Mouse (Mus musculus) forebrain, embryonic 13.5 days (tissue): ENCODE results near the gene Lpp. TPM values are rescaled to one million over a fixed set of nuclear protein-coding genes. Genes with fewer than 3 reads are reported as not detected.

Experiments
- ATAC-seq: fragments of 200-750 bp; cut with Nextera tagmentation; 2 replicates; pipeline ENCODE4 v1.8.0; 2017
- H3K27ac ChIP-seq: fragments of 300-500 bp; sonication (generic); 2 replicates; pipeline ENCODE4 v1.5.1; 2015; ENCODE audit warnings: inconsistent platforms, mild to moderate bottlenecking, moderate library complexity
- H3K27me3 ChIP-seq: fragments of 300-500 bp; sonication (generic); 2 replicates; pipeline ENCODE4 v1.6.1; 2015; ENCODE audit warnings: mild to moderate bottlenecking, inconsistent platforms
- H3K36me3 ChIP-seq: fragments of 300-500 bp; sonication (generic); 2 replicates; pipeline ENCODE4 v1.6.1; 2015; ENCODE audit warnings: mild to moderate bottlenecking, inconsistent platforms; ENCODE audit not compliant: poor library complexity, severe bottlenecking
- H3K4me1 ChIP-seq: fragments of 300-500 bp; sonication (generic); 2 replicates; pipeline ENCODE4 v1.6.1; 2015; ENCODE audit warnings: inconsistent platforms
- H3K4me2 ChIP-seq: fragments of 300-500 bp; sonication (generic); 2 replicates; pipeline ENCODE4 v1.6.1; 2015; ENCODE audit warnings: inconsistent platforms, mild to moderate bottlenecking, moderate library complexity
- H3K4me3 ChIP-seq: fragments of 300-500 bp; sonication (generic); 2 replicates; pipeline ENCODE4 v1.5.1; 2015; ENCODE audit warnings: mild to moderate bottlenecking, inconsistent platforms
- H3K9ac ChIP-seq: fragments of 300-500 bp; sonication (generic); 2 replicates; pipeline ENCODE4 v1.6.1; 2015; ENCODE audit warnings: mild to moderate bottlenecking, inconsistent platforms
- H3K9me3 ChIP-seq: fragments of 300-500 bp; sonication (generic); replicated peaks from 2 replicates; pipeline ENCODE4 v1.6.1; 2016; ENCODE audit warnings: inconsistent platforms
- WGBS: fragments of 180-500 bp; shearing (Covaris S2); methylation state at CpG from one replicate; pipeline ENCODE4 v1.1.7; 2015; 5-methylcytosine and 5-hydroxymethylcytosine counted together
- polyA plus RNA-seq: library from polyadenylated mRNA; unstranded; fragments of >200 nt; fragmentation: Nextera tagmentation; extraction: Ambion mirVana; gene quantifications from 2 replicates; pipeline ENCODE4 v1.2.1, GENCODE M21; 2015

Gene Lpp
- polyA plus RNA-seq, 1 experiment from 2014 or later, result 9.4 TPM

DNA sequence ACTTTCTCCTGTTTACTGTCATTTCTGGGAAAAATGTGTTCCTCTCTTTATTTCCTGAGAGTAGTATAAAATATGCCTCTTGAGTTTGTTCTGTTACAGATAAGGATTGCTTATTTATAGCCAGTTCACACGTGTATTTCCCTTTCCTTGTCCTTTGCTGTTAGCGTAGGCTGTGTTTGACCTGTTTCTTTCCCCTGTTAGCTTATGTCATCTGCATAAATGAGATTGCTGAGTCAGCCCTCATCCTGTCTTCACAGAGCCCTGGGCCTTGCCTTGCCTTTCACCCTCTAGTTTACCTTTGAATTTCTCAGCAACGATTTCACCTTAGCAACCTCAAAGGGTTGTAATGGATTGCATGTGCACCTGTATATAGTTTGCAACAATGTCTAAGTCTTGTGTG lies 32.5 kb downstream of the Lpp start:
- Histone ChIP-seq H3K4me2 (no peak overlapping the region), H3K27ac (no peak overlapping the region), H3K27me3 (no peaks in the 10 kb centered on the region), H3K9me3 (no peaks in the 10 kb centered on the region), H3K36me3 (no peaks in the 10 kb centered on the region), H3K4me1 (peaks cover 29% of the 10 kb centered on the region), H3K9ac (no peak overlapping the region), H3K4me3 (no peak overlapping the region)
- ATAC-seq, result no peak
- 78% methylated on average over 3 of the region's 3 CpGs for WGBS

DNA sequence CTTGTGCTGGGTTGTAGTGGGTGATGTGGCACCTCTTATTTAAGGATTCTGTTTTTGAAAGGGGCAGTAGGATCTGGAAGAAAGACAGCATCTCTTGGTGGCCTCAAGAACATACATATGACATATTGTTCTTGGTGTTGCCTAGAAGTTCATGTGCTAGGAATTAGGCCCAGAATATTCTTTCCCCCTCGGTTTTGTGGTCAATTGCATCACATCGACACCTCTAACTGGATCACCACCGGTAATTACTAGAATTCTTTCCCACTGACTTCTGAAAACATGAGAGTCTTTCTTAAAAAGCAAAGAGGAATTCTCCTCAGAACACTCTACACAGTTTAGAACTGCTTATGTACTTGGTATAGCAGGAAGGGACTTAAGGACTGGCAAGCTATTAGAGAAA lies 34.3 kb downstream of the Lpp start:
- Histone ChIP-seq H3K4me3 (no peak overlapping the region), H3K4me1 (peaks cover 17% of the 10 kb centered on the region), H3K4me2 (no peak overlapping the region), H3K9me3 (no peaks in the 10 kb centered on the region), H3K36me3 (no peaks in the 10 kb centered on the region), H3K27ac (no peak overlapping the region), H3K27me3 (no peaks in the 10 kb centered on the region), H3K9ac (no peak overlapping the region)
- 95% methylated on average over 3 of the region's 3 CpGs for WGBS
- ATAC-seq, result no peak

DNA sequence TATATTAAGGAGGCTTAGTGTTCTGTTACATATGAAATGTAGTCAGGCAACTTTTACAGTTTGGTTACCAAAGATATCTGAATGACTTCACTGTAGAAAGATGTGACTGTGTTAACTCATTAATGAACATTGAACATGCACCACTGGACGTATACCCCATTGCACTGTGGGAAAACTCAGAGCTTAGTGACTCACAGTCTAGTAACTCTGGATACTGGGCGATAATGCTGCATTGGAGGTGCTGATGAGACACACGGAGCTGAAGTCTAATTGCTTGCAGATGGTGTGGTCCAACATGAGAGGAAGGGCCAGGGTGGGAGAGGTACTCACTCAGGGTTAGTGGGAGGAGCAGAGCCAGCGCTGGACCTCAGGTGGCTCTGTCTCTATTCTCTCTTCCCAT lies 34.7 kb downstream of the Lpp start:
- WGBS, result 81% methylated on average over 4 of the region's 4 CpGs
- no peak overlapping the region for H3K4me2 ChIP-seq
- no peaks in the 10 kb centered on the region for H3K36me3 ChIP-seq
- ATAC-seq, result no peak
- no peak overlapping the region for H3K27ac ChIP-seq
- H3K9ac ChIP-seq, result no peak overlapping the region
- H3K27me3 ChIP-seq, result no peaks in the 10 kb centered on the region
- no peaks in the 10 kb centered on the region for H3K9me3 ChIP-seq
- H3K4me1 ChIP-seq, result peaks cover 13% of the 10 kb centered on the region
- H3K4me3 ChIP-seq, result no peak overlapping the region

DNA sequence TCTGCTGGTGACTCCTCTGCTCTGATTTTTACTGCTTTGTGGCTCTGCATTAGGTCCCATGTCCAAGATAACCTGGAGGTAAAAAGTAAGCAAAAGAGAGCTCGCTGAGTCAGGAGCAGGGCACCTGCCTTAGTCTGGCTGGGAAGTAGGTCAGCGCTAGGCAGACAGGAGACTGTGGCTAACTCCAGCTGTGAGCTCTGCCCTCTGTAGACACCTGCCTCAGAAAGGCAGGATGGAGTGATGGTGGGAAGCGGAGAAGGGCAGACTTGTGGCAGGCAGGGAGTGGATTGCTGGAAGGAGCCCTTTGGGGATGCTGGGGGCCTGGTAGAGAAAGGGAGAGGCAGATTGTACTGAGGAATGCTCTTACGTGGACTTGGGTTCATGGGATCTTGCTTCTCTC lies 35.4 kb downstream of the Lpp start:
- no peak overlapping the region for H3K4me2 ChIP-seq
- H3K9ac ChIP-seq, result no peak overlapping the region
- no peak overlapping the region for H3K4me3 ChIP-seq
- H3K9me3 ChIP-seq, result no peaks in the 10 kb centered on the region
- WGBS, result 89% methylated on average over 4 of the region's 4 CpGs
- no peaks in the 10 kb centered on the region for H3K36me3 ChIP-seq
- no peak for ATAC-seq
- H3K27ac ChIP-seq, result no peak overlapping the region
- H3K27me3 ChIP-seq, result no peaks in the 10 kb centered on the region
- H3K4me1 ChIP-seq, result peaks cover 13% of the 10 kb centered on the region

DNA sequence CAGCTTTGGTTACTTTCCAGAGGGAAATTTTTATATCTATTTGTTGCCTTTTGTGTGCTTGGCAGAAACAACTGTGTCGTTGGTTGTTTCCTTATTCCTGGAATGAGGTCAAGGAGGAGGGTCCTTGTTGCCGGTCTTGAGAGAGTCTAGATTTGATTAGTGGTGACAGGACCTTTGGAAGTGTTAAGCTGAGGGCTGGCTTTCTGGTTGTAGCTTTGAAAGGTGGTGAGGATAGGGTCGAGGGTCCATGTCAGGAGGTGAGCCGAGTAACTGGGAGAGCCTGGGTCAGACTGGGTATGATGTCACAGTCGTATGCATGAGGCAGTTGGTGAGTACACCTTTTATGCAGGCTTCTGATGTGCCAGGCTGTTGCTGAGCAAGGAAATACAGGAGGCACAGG lies 36.4 kb downstream of the Lpp start:
- Histone ChIP-seq H3K27ac (no peak overlapping the region), H3K9me3 (no peaks in the 10 kb centered on the region), H3K4me1 (peaks cover 15% of the 10 kb centered on the region), H3K9ac (no peak overlapping the region), H3K27me3 (no peaks in the 10 kb centered on the region), H3K36me3 (no peaks in the 10 kb centered on the region), H3K4me3 (no peak overlapping the region), H3K4me2 (no peak overlapping the region)
- WGBS, result 70% methylated on average over 5 of the region's 5 CpGs
- ATAC-seq, result no peak

DNA sequence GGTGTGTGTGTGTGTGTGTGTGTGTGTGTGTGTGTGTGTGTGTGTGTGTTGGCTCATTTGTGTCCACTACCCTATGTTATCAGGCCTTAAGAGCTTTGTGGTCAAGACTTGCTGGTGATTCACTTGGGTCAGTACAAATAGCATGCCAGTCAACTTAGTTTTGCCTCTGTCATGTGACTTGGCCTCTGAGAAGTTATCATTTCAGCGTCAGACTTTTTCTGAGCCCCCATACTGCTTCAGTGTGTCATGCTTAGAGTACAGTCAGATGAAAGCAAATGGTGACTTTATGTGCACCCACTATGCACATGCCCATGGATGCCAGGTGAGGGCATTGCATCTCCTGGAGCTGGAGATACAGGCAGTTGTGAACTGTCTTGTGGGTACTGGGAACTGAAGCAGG lies 38.5 kb downstream of the Lpp start:
- Histone ChIP-seq H3K36me3 (no peaks in the 10 kb centered on the region), H3K4me3 (no peak overlapping the region), H3K4me1 (peaks cover 26% of the 10 kb centered on the region), H3K9me3 (no peaks in the 10 kb centered on the region), H3K27ac (no peak overlapping the region), H3K27me3 (no peaks in the 10 kb centered on the region), H3K4me2 (no peak overlapping the region), H3K9ac (no peak overlapping the region)
- WGBS, result 97% methylated on average over 1 of the region's 1 CpGs
- ATAC-seq, result no peak

DNA sequence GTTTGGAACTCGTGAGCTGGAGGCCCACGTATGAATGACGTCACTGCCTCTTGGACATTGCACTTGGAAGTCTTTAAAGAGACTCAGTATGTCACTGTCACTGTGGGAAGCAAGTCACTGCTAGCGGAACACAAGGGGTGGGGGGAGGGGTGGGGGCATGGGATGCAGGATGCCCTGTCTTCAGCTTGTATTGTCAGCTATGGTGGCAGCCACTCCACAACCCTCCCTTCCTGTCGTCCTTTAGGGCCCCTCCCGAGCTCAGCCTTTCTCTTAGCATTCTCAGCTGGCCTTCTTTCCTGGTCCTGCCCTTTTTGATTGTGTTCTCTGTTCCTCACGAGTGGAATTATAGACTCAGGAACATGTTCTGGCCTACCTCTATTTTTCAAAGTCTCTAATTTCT lies 40.3 kb downstream of the Lpp start:
- H3K36me3 ChIP-seq, result no peaks in the 10 kb centered on the region
- peaks cover 26% of the 10 kb centered on the region for H3K4me1 ChIP-seq
- H3K9ac ChIP-seq, result no peak overlapping the region
- no peaks in the 10 kb centered on the region for H3K27me3 ChIP-seq
- no peak overlapping the region for H3K4me3 ChIP-seq
- no peaks in the 10 kb centered on the region for H3K9me3 ChIP-seq
- H3K4me2 ChIP-seq, result no peak overlapping the region
- H3K27ac ChIP-seq, result no peak overlapping the region
- ATAC-seq, result no peak
- WGBS, result 53% methylated on average over 7 of the region's 7 CpGs

DNA sequence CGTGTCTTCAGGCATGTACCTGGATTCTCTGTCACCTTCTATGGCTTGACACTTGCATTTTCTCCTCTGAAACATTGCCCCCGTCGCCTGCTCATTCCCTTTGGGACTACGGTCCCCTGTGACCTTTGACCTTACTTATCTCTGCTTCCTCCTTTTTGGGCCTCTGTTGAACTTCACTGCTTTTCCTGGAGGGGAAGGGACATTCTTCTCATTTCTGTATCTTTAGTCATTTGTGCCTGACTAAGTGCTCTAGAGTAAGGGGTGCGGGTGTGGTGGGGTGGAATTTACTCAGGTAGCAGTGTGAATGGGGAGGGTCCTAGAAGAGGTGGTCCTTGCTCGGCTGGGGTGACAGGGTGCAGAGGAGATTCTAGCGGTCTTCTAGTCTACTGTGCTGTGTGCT lies 40.7 kb downstream of the Lpp start:
- H3K9ac ChIP-seq, result no peak overlapping the region
- H3K9me3 ChIP-seq, result no peaks in the 10 kb centered on the region
- H3K4me2 ChIP-seq, result no peak overlapping the region
- peak; percentile 23; the same call in 1 of the 2 replicates for ATAC-seq
- no peak overlapping the region for H3K4me3 ChIP-seq
- peaks cover 26% of the 10 kb centered on the region for H3K4me1 ChIP-seq
- WGBS, result 77% methylated on average over 7 of the region's 7 CpGs
- H3K27me3 ChIP-seq, result no peaks in the 10 kb centered on the region
- peak overlapping the region; percentile 37; the same call in 1 of the 2 replicates for H3K27ac ChIP-seq
- H3K36me3 ChIP-seq, result no peaks in the 10 kb centered on the region

DNA sequence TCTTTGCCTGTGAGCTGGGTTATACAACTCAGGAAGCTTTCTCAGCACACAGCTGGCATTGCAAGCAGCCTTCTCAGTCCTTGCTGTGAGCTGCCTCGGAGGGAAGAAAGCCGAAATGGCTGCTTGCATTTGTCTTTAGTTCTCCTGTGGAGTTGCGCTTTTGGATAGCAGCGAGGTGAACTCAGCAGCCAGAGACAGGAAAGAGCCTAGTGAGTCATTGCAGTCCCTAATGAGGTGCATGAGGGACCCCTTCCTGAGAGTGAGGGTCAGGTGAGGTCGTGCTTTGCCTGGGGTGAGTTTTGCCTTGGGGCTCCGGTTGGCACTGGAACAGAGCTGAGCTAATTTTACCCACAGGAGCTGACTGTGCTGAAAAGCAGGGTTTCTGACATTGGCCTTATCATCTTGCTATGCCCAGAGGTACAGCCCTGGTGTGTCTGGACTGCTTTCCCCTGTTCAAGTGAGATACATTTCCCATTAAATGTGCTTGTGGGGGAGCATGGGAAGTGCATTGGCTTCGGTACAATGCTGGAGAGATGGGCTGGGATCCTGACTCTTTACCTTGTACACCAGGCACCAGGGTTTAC lies 41.3 kb downstream of the Lpp start:
- Histone ChIP-seq H3K4me2 (no peak overlapping the region), H3K4me1 (peaks cover 26% of the 10 kb centered on the region), H3K9me3 (no peaks in the 10 kb centered on the region), H3K27ac (peak overlapping the region; percentile 37; the same call in 1 of the 2 replicates), H3K9ac (no peak overlapping the region), H3K27me3 (no peaks in the 10 kb centered on the region), H3K36me3 (no peaks in the 10 kb centered on the region), H3K4me3 (no peak overlapping the region)
- ATAC-seq, result peak; percentile 20; the same call in 1 of the 2 replicates
- WGBS, result 47% methylated on average over 7 of the region's 7 CpGs

DNA sequence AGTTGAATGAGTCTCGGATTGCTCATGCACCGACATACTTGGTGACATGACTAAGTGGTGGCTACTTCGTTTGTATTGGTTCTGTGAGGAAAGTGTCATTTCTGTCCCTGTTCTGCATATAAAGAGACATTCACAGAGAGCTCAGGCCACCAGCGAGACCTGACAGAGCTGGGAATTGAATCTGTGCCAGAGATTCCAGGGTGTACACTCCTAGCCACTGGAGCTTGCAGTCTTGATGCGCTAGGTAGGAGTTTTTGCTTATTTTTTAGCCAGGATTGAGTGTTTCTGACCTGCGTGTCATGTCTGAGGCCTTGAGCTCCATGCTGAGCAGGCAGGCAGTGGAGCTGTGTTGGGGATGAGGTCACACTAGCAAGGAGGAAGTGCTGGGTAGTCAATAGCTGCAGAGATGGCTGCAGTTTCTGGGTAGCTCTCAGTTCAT lies 41.8 kb downstream of the Lpp start:
- H3K9ac ChIP-seq, result no peak overlapping the region
- peaks cover 26% of the 10 kb centered on the region for H3K4me1 ChIP-seq
- no peak overlapping the region for H3K4me2 ChIP-seq
- no peak overlapping the region for H3K4me3 ChIP-seq
- no peak for ATAC-seq
- no peaks in the 10 kb centered on the region for H3K36me3 ChIP-seq
- H3K9me3 ChIP-seq, result no peaks in the 10 kb centered on the region
- no peaks in the 10 kb centered on the region for H3K27me3 ChIP-seq
- no peak overlapping the region for H3K27ac ChIP-seq
- 62% methylated on average over 6 of the region's 6 CpGs for WGBS

DNA sequence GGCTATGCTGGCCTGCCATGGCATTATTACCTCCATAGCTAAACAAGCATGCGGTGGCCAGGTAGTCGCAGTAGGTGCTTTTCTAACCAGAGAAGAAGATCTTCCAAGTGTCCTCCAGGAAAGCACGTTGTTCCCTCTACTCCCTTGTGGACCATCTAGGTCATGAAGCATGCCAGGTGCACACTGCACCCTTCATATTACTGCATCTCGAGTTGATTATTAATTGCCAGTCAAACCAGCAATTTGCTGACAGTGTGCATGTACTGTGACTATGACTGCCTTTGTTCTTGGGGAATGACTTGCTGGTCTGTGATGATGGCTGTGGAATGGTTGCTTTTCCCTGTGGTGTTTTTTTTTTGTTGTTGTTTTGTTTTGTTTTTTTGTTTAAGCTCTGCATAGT lies 45.1 kb downstream of the Lpp start:
- ATAC-seq, result no peak
- H3K27ac ChIP-seq, result no peak overlapping the region
- peaks cover 35% of the 10 kb centered on the region for H3K4me1 ChIP-seq
- no peaks in the 10 kb centered on the region for H3K36me3 ChIP-seq
- no peak overlapping the region for H3K4me3 ChIP-seq
- H3K9ac ChIP-seq, result no peak overlapping the region
- no peaks in the 10 kb centered on the region for H3K27me3 ChIP-seq
- H3K9me3 ChIP-seq, result no peaks in the 10 kb centered on the region
- no peak overlapping the region for H3K4me2 ChIP-seq
- 84% methylated on average over 4 of the region's 4 CpGs for WGBS

DNA sequence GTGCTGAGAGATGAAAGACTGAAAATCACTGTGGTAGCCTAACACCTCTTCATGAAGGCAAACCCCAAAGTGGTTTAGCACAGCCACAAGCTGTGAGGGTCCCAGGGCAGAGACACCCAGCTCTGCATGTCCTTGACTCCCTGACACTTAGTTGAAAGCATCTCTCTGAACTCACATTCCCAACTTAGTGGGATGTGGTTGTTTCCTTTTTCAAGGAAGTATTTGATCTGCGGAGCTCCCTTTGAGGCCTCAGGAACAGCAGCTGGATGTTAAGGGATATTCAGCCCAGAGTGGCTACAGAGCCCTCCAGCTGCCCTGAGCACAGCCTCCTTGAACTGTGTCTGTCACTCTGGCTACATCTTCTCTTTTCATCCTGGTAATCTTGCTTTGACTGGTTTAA lies 48.0 kb downstream of the Lpp start:
- Histone ChIP-seq H3K4me3 (no peak overlapping the region), H3K9ac (no peak overlapping the region), H3K27me3 (no peaks in the 10 kb centered on the region), H3K9me3 (no peaks in the 10 kb centered on the region), H3K4me1 (peaks cover 18% of the 10 kb centered on the region), H3K4me2 (no peak overlapping the region), H3K27ac (no peak overlapping the region), H3K36me3 (no peaks in the 10 kb centered on the region)
- WGBS, result 44% methylated on average over 1 of the region's 1 CpGs
- no peak; the same call in 1 of the 2 replicates for ATAC-seq

DNA sequence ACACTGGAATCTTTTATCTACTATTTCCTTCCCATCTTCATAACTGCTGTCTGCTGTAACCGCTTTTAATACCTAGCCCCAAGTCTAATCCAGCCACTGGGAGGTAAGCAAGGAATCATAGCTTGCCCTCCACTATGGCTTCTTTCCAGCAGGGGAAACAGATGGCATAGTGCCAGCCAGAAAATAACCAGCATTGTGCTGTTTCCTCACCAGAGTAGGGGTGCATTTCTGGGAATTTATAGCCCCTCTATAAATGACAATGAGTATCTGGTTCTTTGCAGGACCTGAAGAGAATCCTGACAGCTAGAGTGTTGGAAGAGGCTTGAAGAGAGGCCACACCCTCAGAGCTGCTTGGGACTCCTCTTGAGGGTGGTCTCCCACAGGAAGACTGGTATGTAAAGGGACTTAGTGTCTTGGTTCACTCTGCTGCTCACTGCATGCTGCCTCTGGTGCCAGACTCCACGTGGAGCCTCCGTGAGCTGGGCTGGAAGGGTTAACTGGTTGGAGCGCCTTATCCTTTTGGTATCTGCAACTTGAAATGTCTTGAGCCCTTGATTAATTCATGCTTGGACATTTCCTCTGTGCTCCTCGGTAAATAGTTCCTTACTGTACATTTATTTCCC lies 49.3 kb downstream of the Lpp start:
- Histone ChIP-seq H3K4me2 (no peak overlapping the region), H3K4me1 (peaks cover 18% of the 10 kb centered on the region), H3K9ac (no peak overlapping the region), H3K4me3 (no peak overlapping the region), H3K9me3 (no peaks in the 10 kb centered on the region), H3K27ac (no peak overlapping the region), H3K27me3 (no peaks in the 10 kb centered on the region), H3K36me3 (no peaks in the 10 kb centered on the region)
- peak; percentile 34; the same call in 1 of the 2 replicates for ATAC-seq
- 64% methylated on average over 5 of the region's 5 CpGs for WGBS
